In genomic region chr2:102132945-102133558, GRCm38 (mm10) we compare ENCODE assay signal across 9 mouse cellular contexts. TPM values are rescaled to one million over a fixed set of nuclear protein-coding genes. Genes with fewer than 3 reads are reported as not detected.
DNase-seq lines count a peak whose midpoint lies in the region; ATAC-seq and TF ChIP-seq lines count a peak whose summit lies in the region.
"Had no signal": no experiment of that assay in that cellular context is flagged by ENCODE, and none has a peak within 500 bp of the region (broad histone marks: within the 10 kb centered on the region; RNA-seq: fewer than 3 reads in every experiment).

No protein-coding gene starts in this region.

- ATAC-seq in midbrain, postnatal 0 days (ENCODE audit: low FRiP score) = no peak
- ATAC-seq in kidney, embryonic 16.5 days (ENCODE audit: low FRiP score, low TSS enrichment) = peak; percentile 73
- peak; percentile 67 for ATAC-seq in liver, embryonic 14.5 days (ENCODE audit: insufficient read depth)
- ATAC-seq in frontal cortex, adult (ENCODE audit: low TSS enrichment) = no peak
- ATAC-seq in hindbrain, embryonic 16.5 days = no peak
- ATAC-seq: inflammation-experienced regulatory T-cells, adult 6 months had no signal

- no peak overlapping the region for H3K9ac ChIP-seq in midbrain, postnatal 0 days (replicated peaks; ENCODE audit: low read length, poor library complexity, severe bottlenecking)
- H3K9ac ChIP-seq in kidney, embryonic 16.5 days (replicated peaks; ENCODE audit: low read length) = peak overlapping the region; percentile 5; the same call in 1 of the 2 replicates
- no peak overlapping the region for H3K9ac ChIP-seq in liver, embryonic 14.5 days (replicated peaks)
- H3K9ac ChIP-seq in hindbrain, embryonic 16.5 days (ENCODE audit: low read depth, low read length) = no peak overlapping the region

- no peak for TF ChIP-seq CTCF in midbrain, postnatal 0 days (IDR thresholded peaks at IDR 0.05)
- TF ChIP-seq CTCF in liver, embryonic 14.5 days (IDR thresholded peaks at IDR 0.05; ENCODE audit: low read depth) = no peak

- no peaks in the 10 kb centered on the region for H3K9me3 ChIP-seq in midbrain, embryonic 10.5 days (replicated peaks)
- no peaks in the 10 kb centered on the region for H3K9me3 ChIP-seq in midbrain, postnatal 0 days (ENCODE audit: low read length)
- H3K9me3 ChIP-seq in kidney, embryonic 16.5 days (ENCODE audit: low read length) = no peaks in the 10 kb centered on the region
- H3K9me3 ChIP-seq in liver, embryonic 14.5 days (ENCODE audit: control insufficient read depth, low read length) = no peaks in the 10 kb centered on the region
- no peaks in the 10 kb centered on the region for H3K9me3 ChIP-seq in hindbrain, embryonic 16.5 days (ENCODE audit: control insufficient read depth, low read length)
- H3K9me3 ChIP-seq: megakaryocyte, embryonic 14.5 days had no signal

- 64% methylated on average over 10 of the region's 10 CpGs for WGBS in midbrain, embryonic 10.5 days
- WGBS in midbrain, postnatal 0 days = 67% methylated on average over 10 of the region's 10 CpGs
- 25% methylated on average over 10 of the region's 10 CpGs for WGBS in kidney, embryonic 16.5 days
- 43% methylated on average over 10 of the region's 10 CpGs for WGBS in liver, embryonic 14.5 days (ENCODE audit: insufficient replicate concordance)
- 52% methylated on average over 10 of the region's 10 CpGs for WGBS in hindbrain, embryonic 16.5 days

- H3K27ac ChIP-seq in midbrain, embryonic 10.5 days (replicated peaks) = peak overlapping the region; percentile 43
- no peak overlapping the region for H3K27ac ChIP-seq in midbrain, postnatal 0 days (ENCODE audit: low read depth, low read length)
- H3K27ac ChIP-seq in kidney, embryonic 16.5 days (ENCODE audit: low read length) = no peak overlapping the region
- H3K27ac ChIP-seq in liver, embryonic 14.5 days = no peak overlapping the region
- H3K27ac ChIP-seq in hindbrain, embryonic 16.5 days (ENCODE audit: low read depth, low read length) = no peak overlapping the region

- H3K27me3 ChIP-seq in midbrain, embryonic 10.5 days (ENCODE audit: low read depth, poor library complexity, severe bottlenecking) = no peaks in the 10 kb centered on the region
- H3K27me3 ChIP-seq in midbrain, postnatal 0 days (ENCODE audit: insufficient read depth, low read length) = no peaks in the 10 kb centered on the region
- H3K27me3 ChIP-seq in kidney, embryonic 16.5 days (ENCODE audit: insufficient read depth, low read length) = no peaks in the 10 kb centered on the region
- H3K27me3 ChIP-seq in liver, embryonic 14.5 days (ENCODE audit: control insufficient read depth, insufficient read depth, low read length) = no peaks in the 10 kb centered on the region
- no peaks in the 10 kb centered on the region for H3K27me3 ChIP-seq in hindbrain, embryonic 16.5 days (replicated peaks; ENCODE audit: control insufficient read depth, insufficient read depth, low read length)

- H3K36me3 ChIP-seq in midbrain, embryonic 10.5 days = no peaks in the 10 kb centered on the region
- no peaks in the 10 kb centered on the region for H3K36me3 ChIP-seq in midbrain, postnatal 0 days (ENCODE audit: insufficient read depth, low read length)
- no peaks in the 10 kb centered on the region for H3K36me3 ChIP-seq in kidney, embryonic 16.5 days (ENCODE audit: insufficient read depth, low read length)
- H3K36me3 ChIP-seq in liver, embryonic 14.5 days (replicated peaks; ENCODE audit: control insufficient read depth, insufficient read depth, low read depth) = no peaks in the 10 kb centered on the region
- no peaks in the 10 kb centered on the region for H3K36me3 ChIP-seq in hindbrain, embryonic 16.5 days (ENCODE audit: control insufficient read depth, insufficient read depth, low read length)

- no peak overlapping the region for H3K4me2 ChIP-seq in midbrain, postnatal 0 days (ENCODE audit: low read depth, low read length, poor library complexity, severe bottlenecking)
- no peak overlapping the region for H3K4me2 ChIP-seq in kidney, embryonic 16.5 days (replicated peaks; ENCODE audit: low read depth, low read length)
- no peak overlapping the region for H3K4me2 ChIP-seq in liver, embryonic 14.5 days (ENCODE audit: low read depth)
- H3K4me2 ChIP-seq in hindbrain, embryonic 16.5 days (ENCODE audit: low read length) = no peak overlapping the region

- H3K4me1 ChIP-seq in midbrain, embryonic 10.5 days = peaks cover 76% of the 10 kb centered on the region
- peaks cover 17% of the 10 kb centered on the region for H3K4me1 ChIP-seq in midbrain, postnatal 0 days (ENCODE audit: insufficient read depth, low read length)
- H3K4me1 ChIP-seq in kidney, embryonic 16.5 days (ENCODE audit: insufficient read depth, low read length) = peaks cover 37% of the 10 kb centered on the region
- peaks cover 0 to 31% of the 10 kb centered on the region in 2 experiments; a peak in 3 of 4 replicates for H3K4me1 ChIP-seq in liver, embryonic 14.5 days (replicated peaks; ENCODE audit: control insufficient read depth in 2 of 2, insufficient read depth in 2 of 2, low read length in 1 of 2)
- H3K4me1 ChIP-seq in hindbrain, embryonic 16.5 days (ENCODE audit: control insufficient read depth, insufficient read depth, low read depth, low read length) = peaks cover 41% of the 10 kb centered on the region
- H3K4me1 ChIP-seq: megakaryocyte, embryonic 14.5 days had no signal

- no peak for TF ChIP-seq EP300 in liver, embryonic 14.5 days (IDR thresholded peaks at IDR 0.05; ENCODE audit: low read depth)

- H3K4me3 ChIP-seq in midbrain, embryonic 10.5 days = no peak overlapping the region
- no peak overlapping the region for H3K4me3 ChIP-seq in midbrain, postnatal 0 days (ENCODE audit: low read depth, low read length)
- H3K4me3 ChIP-seq in kidney, embryonic 16.5 days (ENCODE audit: low read length) = no peak overlapping the region
- H3K4me3 ChIP-seq in liver, embryonic 14.5 days (ENCODE audit: insufficient read depth in 1 of 2, low read depth in 2 of 2, low read length in 2 of 2) = no peak overlapping the region
- H3K4me3 ChIP-seq in hindbrain, embryonic 16.5 days (ENCODE audit: low read length) = no peak overlapping the region
- H3K4me3 ChIP-seq: megakaryocyte, embryonic 14.5 days had no signal

- DNase-seq in midbrain, embryonic 10.5 days (ENCODE audit: low spot score) = no peak
- no peak for DNase-seq in midbrain, postnatal 0 days (ENCODE audit: low spot score)
- peak; percentile 10 to 28 (median 17) for DNase-seq in liver, embryonic 14.5 days (ENCODE audit: low read depth in 3 of 3, low spot score in 3 of 3)
- DNase-seq in right cerebral cortex, postnatal 10 days (ENCODE audit: low spot score in 2 of 2) = no peak

RNA-seq across cellular contexts. Expression of gene Ldlrad3, which starts 53.1 kb away (rescaled TPM):
- polyA plus RNA-seq in midbrain, embryonic 10.5 days (2016; fragmentation: Nextera tagmentation; extraction: Ambion mirVana) = 55.8 and 64.8 TPM in 2 replicates
- total RNA-seq in midbrain, postnatal 0 days (2014; rRNA removed) = 25.0 and 26.6 TPM in 2 replicates
- polyA plus RNA-seq in midbrain, postnatal 0 days (2015; fragmentation: Nextera tagmentation; extraction: Ambion mirVana) = 17.6 and 18.4 TPM in 2 replicates
- polyA plus RNA-seq in kidney, embryonic 16.5 days (2015; fragmentation: Nextera tagmentation; extraction: Ambion mirVana) = 38.3 and 42.5 TPM in 2 replicates
- 1.9 and 2.1 TPM in 2 replicates for polyA plus RNA-seq in liver, embryonic 14.5 days (2012; rRNA removed)
- polyA plus RNA-seq in liver, embryonic 14.5 days (2014; fragmentation: Nextera tagmentation; extraction: Ambion mirVana) = 2.9 and 3.2 TPM in 2 replicates
- polyA plus RNA-seq in hindbrain, embryonic 16.5 days (2015; fragmentation: Nextera tagmentation; extraction: Ambion mirVana) = 24.6 and 30.3 TPM in 2 replicates

Comparison
In these comparisons a context has a peak if more than half of its experiments do, and no peak if none do; other contexts are left out.
1. DNase-seq: peak in liver, embryonic 14.5 days (3 of 3); none in midbrain, embryonic 10.5 days (single experiment), midbrain, postnatal 0 days (single experiment) and right cerebral cortex, postnatal 10 days (0 of 2).
2. ATAC-seq: peak in kidney, embryonic 16.5 days (single experiment) and liver, embryonic 14.5 days (single experiment); none in midbrain, postnatal 0 days (single experiment), frontal cortex, adult (single experiment) and hindbrain, embryonic 16.5 days (single experiment).